Mouse (Mus musculus): ENCODE data around the gene Rem1. TPM values are rescaled to one million over a fixed set of nuclear protein-coding genes. Genes with fewer than 3 reads are reported as not detected.

Gene Rem1
- polyA plus RNA-seq, 1 experiment from 2014 or later = 9.6 TPM

Other genes starting within 250 kb of the Rem1 start
- 12.1 and 13.2 TPM in 2 replicates for gene Sox12, start 228.9 kb upstream of the Rem1 start, polyA plus RNA-seq (2014; fragmentation: Nextera tagmentation; extraction: Ambion mirVana)
- 38.2 and 39.1 TPM in 2 replicates for gene Zcchc3, start 211.9 kb upstream of the Rem1 start, polyA plus RNA-seq (2014; fragmentation: Nextera tagmentation; extraction: Ambion mirVana)
- 0.51 and 0.86 TPM in 2 replicates for gene 6820408C15Rik, start 211.4 kb upstream of the Rem1 start, polyA plus RNA-seq (2014; fragmentation: Nextera tagmentation; extraction: Ambion mirVana)
- gene Defb23, start 162.3 kb upstream of the Rem1 start, polyA plus RNA-seq (2014; fragmentation: Nextera tagmentation; extraction: Ambion mirVana) = not detected in 2 replicates
- gene Defb20, start 149.9 kb upstream of the Rem1 start, polyA plus RNA-seq (2014; fragmentation: Nextera tagmentation; extraction: Ambion mirVana) = not detected in 2 replicates
- gene Defb22, start 136.8 kb upstream of the Rem1 start, polyA plus RNA-seq (2014; fragmentation: Nextera tagmentation; extraction: Ambion mirVana) = not detected in 2 replicates
- gene Defb26, start 115.3 kb upstream of the Rem1 start, polyA plus RNA-seq (2014; fragmentation: Nextera tagmentation; extraction: Ambion mirVana) = not detected in 2 replicates
- not detected in 2 replicates for gene Defb28, start 108.7 kb upstream of the Rem1 start, polyA plus RNA-seq (2014; fragmentation: Nextera tagmentation; extraction: Ambion mirVana)
- gene Defb29, start 86.9 kb upstream of the Rem1 start, polyA plus RNA-seq (2014; fragmentation: Nextera tagmentation; extraction: Ambion mirVana) = not detected in 2 replicates
- gene Gm17416, start 57.6 kb upstream of the Rem1 start, polyA plus RNA-seq (2014; fragmentation: Nextera tagmentation; extraction: Ambion mirVana) = not detected in 2 replicates
- not detected in 2 replicates for gene Defb21, start 54.2 kb upstream of the Rem1 start, polyA plus RNA-seq (2014; fragmentation: Nextera tagmentation; extraction: Ambion mirVana)
- not detected in 2 replicates for gene Defb19, start 46.6 kb upstream of the Rem1 start, polyA plus RNA-seq (2014; fragmentation: Nextera tagmentation; extraction: Ambion mirVana)
- not detected in 2 replicates for gene Defb45, start 27.6 kb upstream of the Rem1 start, polyA plus RNA-seq (2014; fragmentation: Nextera tagmentation; extraction: Ambion mirVana)
- not detected in 2 replicates for gene Defb36, start 22.6 kb upstream of the Rem1 start, polyA plus RNA-seq (2014; fragmentation: Nextera tagmentation; extraction: Ambion mirVana)
- 1.4 and 2.3 TPM in 2 replicates for gene Defb25, start 3.9 kb upstream of the Rem1 start, polyA plus RNA-seq (2014; fragmentation: Nextera tagmentation; extraction: Ambion mirVana)
- 108 and 113 TPM in 2 replicates for gene H13, start 42.5 kb downstream of the Rem1 start, polyA plus RNA-seq (2014; fragmentation: Nextera tagmentation; extraction: Ambion mirVana)
- gene Mcts2, start 60.1 kb downstream of the Rem1 start, polyA plus RNA-seq (2014; fragmentation: Nextera tagmentation; extraction: Ambion mirVana) = 32.8 and 34.0 TPM in 2 replicates
- gene Id1, start 109.3 kb downstream of the Rem1 start, polyA plus RNA-seq (2014; fragmentation: Nextera tagmentation; extraction: Ambion mirVana) = 101 and 109 TPM in 2 replicates
- 11.0 and 13.1 TPM in 2 replicates for gene Cox4i2, start 127.2 kb downstream of the Rem1 start, polyA plus RNA-seq (2014; fragmentation: Nextera tagmentation; extraction: Ambion mirVana)
- 75.0 and 76.8 TPM in 2 replicates for gene Bcl2l1, start 204.8 kb downstream of the Rem1 start, polyA plus RNA-seq (2014; fragmentation: Nextera tagmentation; extraction: Ambion mirVana)
- 88.3 and 95.4 TPM in 2 replicates for gene Tpx2, start 221.0 kb downstream of the Rem1 start, polyA plus RNA-seq (2014; fragmentation: Nextera tagmentation; extraction: Ambion mirVana)

Measured in intestine, embryonic 14.5 days (tissue).